11 mouse cellular contexts compared by ENCODE assay signal in genomic region chr11:4998352-4998751, GRCm38 (mm10). TPM values are rescaled to one million over a fixed set of nuclear protein-coding genes. Genes with fewer than 3 reads are reported as not detected.
DNase-seq lines count a peak whose midpoint lies in the region; ATAC-seq lines count a peak whose summit lies in the region.
"Had no signal": no experiment of that assay in that cellular context is flagged by ENCODE, and none has a peak within 500 bp of the region (broad histone marks: within the 10 kb centered on the region; RNA-seq: fewer than 3 reads in every experiment).

No protein-coding gene starts in this region.

- peaks cover 38% of the 10 kb centered on the region for H3K36me3 ChIP-seq in hindbrain, embryonic 10.5 days
- peaks cover 18% of the 10 kb centered on the region for H3K36me3 ChIP-seq in hindbrain, embryonic 14.5 days (replicated peaks; ENCODE audit: control insufficient read depth, insufficient read depth)
- H3K36me3 ChIP-seq in intestine, embryonic 16.5 days (ENCODE audit: control insufficient read depth, insufficient read depth, low read length), result no peaks in the 10 kb centered on the region
- H3K36me3 ChIP-seq in liver, embryonic 11.5 days (ENCODE audit: control insufficient read depth, insufficient read depth, low read length), result peaks cover 7% of the 10 kb centered on the region
- peaks cover 26% of the 10 kb centered on the region for H3K36me3 ChIP-seq in hindbrain, embryonic 12.5 days
- H3K36me3 ChIP-seq in midbrain, embryonic 15.5 days (replicated peaks), result peaks cover 8% of the 10 kb centered on the region; the same call in 1 of the 2 replicates

- no peaks in the 10 kb centered on the region for H3K27me3 ChIP-seq in hindbrain, embryonic 10.5 days (ENCODE audit: insufficient read depth, poor library complexity, severe bottlenecking)
- H3K27me3 ChIP-seq in hindbrain, embryonic 14.5 days (ENCODE audit: control insufficient read depth, insufficient read depth, low read length), result no peaks in the 10 kb centered on the region
- no peaks in the 10 kb centered on the region for H3K27me3 ChIP-seq in intestine, embryonic 16.5 days (replicated peaks; ENCODE audit: control insufficient read depth, insufficient read depth, low read length)
- no peaks in the 10 kb centered on the region for H3K27me3 ChIP-seq in liver, embryonic 11.5 days (replicated peaks; ENCODE audit: control insufficient read depth, insufficient read depth, low read length)
- H3K27me3 ChIP-seq in hindbrain, embryonic 12.5 days, result no peaks in the 10 kb centered on the region
- H3K27me3 ChIP-seq in midbrain, embryonic 15.5 days (replicated peaks), result no peaks in the 10 kb centered on the region
- H3K27me3 ChIP-seq: embryonic facial prominence, embryonic 13.5 days; hindbrain, embryonic 15.5 days; limb, embryonic 15.5 days had no signal

- peaks cover 12% of the 10 kb centered on the region for H3K4me1 ChIP-seq in hindbrain, embryonic 10.5 days (replicated peaks)
- no peaks in the 10 kb centered on the region for H3K4me1 ChIP-seq in hindbrain, embryonic 14.5 days (replicated peaks; ENCODE audit: control insufficient read depth, insufficient read depth, low read length)
- H3K4me1 ChIP-seq in intestine, embryonic 16.5 days (ENCODE audit: control insufficient read depth, insufficient read depth, low read length), result 0 out of 2 replicates have a peak, but pooled peaks cover 3% of the 10 kb centered on the region
- peaks cover 16% of the 10 kb centered on the region for H3K4me1 ChIP-seq in liver, embryonic 11.5 days (replicated peaks; ENCODE audit: control insufficient read depth, insufficient read depth, low read length)
- no peaks in the 10 kb centered on the region for H3K4me1 ChIP-seq in hindbrain, embryonic 12.5 days
- H3K4me1 ChIP-seq in midbrain, embryonic 15.5 days, result no peaks in the 10 kb centered on the region
- H3K4me1 ChIP-seq: hindbrain, embryonic 15.5 days; limb, embryonic 15.5 days had no signal

- DNase-seq in hindbrain, embryonic 10.5 days (ENCODE audit: low spot score), result peak; percentile 23
- DNase-seq in hindbrain, embryonic 14.5 days (ENCODE audit: low spot score), result no peak
- DNase-seq in liver, embryonic 11.5 days (ENCODE audit: low spot score), result no peak
- DNase-seq in retina, postnatal 1 day, result peak; percentile 41
- DNase-seq in ovary, postnatal 36 days (ENCODE audit: low spot score), result no peak

- H3K9me3 ChIP-seq in hindbrain, embryonic 10.5 days, result no peaks in the 10 kb centered on the region
- no peaks in the 10 kb centered on the region for H3K9me3 ChIP-seq in hindbrain, embryonic 14.5 days (ENCODE audit: control insufficient read depth, low read length)
- no peaks in the 10 kb centered on the region for H3K9me3 ChIP-seq in intestine, embryonic 16.5 days (ENCODE audit: control insufficient read depth, low read length)
- H3K9me3 ChIP-seq in liver, embryonic 11.5 days (ENCODE audit: control insufficient read depth, low read length), result no peaks in the 10 kb centered on the region
- H3K9me3 ChIP-seq in hindbrain, embryonic 12.5 days (replicated peaks), result no peaks in the 10 kb centered on the region
- no peaks in the 10 kb centered on the region for H3K9me3 ChIP-seq in midbrain, embryonic 15.5 days
- H3K9me3 ChIP-seq: embryonic facial prominence, embryonic 13.5 days; hindbrain, embryonic 15.5 days; limb, embryonic 15.5 days had no signal

- H3K4me3 ChIP-seq in hindbrain, embryonic 10.5 days, result no peak overlapping the region
- no peak overlapping the region for H3K4me3 ChIP-seq in hindbrain, embryonic 14.5 days (replicated peaks; ENCODE audit: low read length)
- H3K4me3 ChIP-seq in intestine, embryonic 16.5 days (ENCODE audit: low read length), result no peak overlapping the region
- no peak overlapping the region for H3K4me3 ChIP-seq in liver, embryonic 11.5 days (ENCODE audit: low read depth, low read length)
- H3K4me3 ChIP-seq in hindbrain, embryonic 12.5 days, result no peak overlapping the region
- no peak overlapping the region for H3K4me3 ChIP-seq in midbrain, embryonic 15.5 days
- H3K4me3 ChIP-seq: embryonic facial prominence, embryonic 13.5 days; hindbrain, embryonic 15.5 days; limb, embryonic 15.5 days had no signal

- ATAC-seq in hindbrain, embryonic 14.5 days (ENCODE audit: low FRiP score), result no peak
- ATAC-seq in intestine, embryonic 16.5 days, result peak; percentile 86
- ATAC-seq in liver, embryonic 11.5 days (replicated peaks; ENCODE audit: low FRiP score), result 0 out of 2 replicates have a peak, but pooled peaks have one; percentile 29
- no peak for ATAC-seq in hindbrain, embryonic 12.5 days (ENCODE audit: low FRiP score)
- no peak for ATAC-seq in midbrain, embryonic 15.5 days (replicated peaks)

- H3K4me2 ChIP-seq in hindbrain, embryonic 14.5 days (replicated peaks), result no peak overlapping the region
- no peak overlapping the region; the same call in 1 of the 2 replicates for H3K4me2 ChIP-seq in intestine, embryonic 16.5 days (ENCODE audit: low read depth, low read length)
- H3K4me2 ChIP-seq in liver, embryonic 11.5 days, result peak overlapping the region; percentile 32
- H3K4me2 ChIP-seq in hindbrain, embryonic 12.5 days (replicated peaks), result no peak overlapping the region
- H3K4me2 ChIP-seq in midbrain, embryonic 15.5 days, result no peak overlapping the region
- H3K4me2 ChIP-seq: embryonic facial prominence, embryonic 13.5 days; hindbrain, embryonic 15.5 days; limb, embryonic 15.5 days had no signal

- 29% methylated on average over 3 of the region's 3 CpGs for WGBS in hindbrain, embryonic 10.5 days
- WGBS in hindbrain, embryonic 14.5 days, result 29% methylated on average over 3 of the region's 3 CpGs
- WGBS in intestine, embryonic 16.5 days, result 23% methylated on average over 3 of the region's 3 CpGs
- WGBS in liver, embryonic 11.5 days, result 63% methylated on average over 3 of the region's 3 CpGs
- WGBS in hindbrain, embryonic 12.5 days, result 22% methylated on average over 3 of the region's 3 CpGs
- 38% methylated on average over 3 of the region's 3 CpGs for WGBS in midbrain, embryonic 15.5 days

- peak overlapping the region; percentile 62; the same call in 1 of the 2 replicates for H3K27ac ChIP-seq in hindbrain, embryonic 10.5 days
- H3K27ac ChIP-seq in hindbrain, embryonic 14.5 days, result no peak overlapping the region
- H3K27ac ChIP-seq in intestine, embryonic 16.5 days (ENCODE audit: low read length), result peak overlapping the region; percentile 89
- peak overlapping the region; percentile 45 for H3K27ac ChIP-seq in liver, embryonic 11.5 days (ENCODE audit: low read depth, low read length)
- no peak overlapping the region for H3K27ac ChIP-seq in hindbrain, embryonic 12.5 days
- no peak overlapping the region for H3K27ac ChIP-seq in midbrain, embryonic 15.5 days
- H3K27ac ChIP-seq: embryonic facial prominence, embryonic 13.5 days; hindbrain, embryonic 15.5 days; limb, embryonic 15.5 days had no signal

- H3K9ac ChIP-seq in hindbrain, embryonic 14.5 days, result no peak overlapping the region
- H3K9ac ChIP-seq in intestine, embryonic 16.5 days (ENCODE audit: low read depth, low read length), result peak overlapping the region; percentile 50; the same call in 1 of the 2 replicates
- peak overlapping the region; percentile 16; the same call in 1 of the 2 replicates for H3K9ac ChIP-seq in liver, embryonic 11.5 days (ENCODE audit: low read depth, low read length)
- H3K9ac ChIP-seq in hindbrain, embryonic 12.5 days, result no peak overlapping the region
- H3K9ac ChIP-seq in midbrain, embryonic 15.5 days, result no peak overlapping the region
- H3K9ac ChIP-seq: embryonic facial prominence, embryonic 13.5 days; hindbrain, embryonic 15.5 days; limb, embryonic 15.5 days had no signal

RNA-seq across cellular contexts. Expression of gene Ap1b1, which starts 11.7 kb away (rescaled TPM):
- polyA plus RNA-seq in hindbrain, embryonic 10.5 days (2016; fragmentation: Nextera tagmentation; extraction: Ambion mirVana), result 62.6 and 70.3 TPM in 2 replicates
- 91.7 and 99.9 TPM in 2 replicates for polyA plus RNA-seq in hindbrain, embryonic 14.5 days (2014; fragmentation: Nextera tagmentation; extraction: Ambion mirVana)
- 81.2 and 85.4 TPM in 2 replicates for polyA plus RNA-seq in intestine, embryonic 16.5 days (2015; fragmentation: Nextera tagmentation; extraction: Ambion mirVana)
- polyA plus RNA-seq in liver, embryonic 11.5 days (2014; fragmentation: Nextera tagmentation; extraction: Ambion mirVana), result 126 and 139 TPM in 2 replicates
- 76.4 and 83.3 TPM in 2 replicates for polyA plus RNA-seq in hindbrain, embryonic 12.5 days (2016; fragmentation: Nextera tagmentation; extraction: Ambion mirVana)
- 110 and 113 TPM in 2 replicates for polyA plus RNA-seq in midbrain, embryonic 15.5 days (2015; fragmentation: Nextera tagmentation; extraction: Ambion mirVana)

RNA-seq across cellular contexts. Expression of gene Nefh, which starts 50.5 kb away (rescaled TPM):
- polyA plus RNA-seq in hindbrain, embryonic 10.5 days (2016; fragmentation: Nextera tagmentation; extraction: Ambion mirVana), result 0.29 and 0.44 TPM in 2 replicates
- 11.8 and 17.9 TPM in 2 replicates for polyA plus RNA-seq in hindbrain, embryonic 14.5 days (2014; fragmentation: Nextera tagmentation; extraction: Ambion mirVana)
- 0.55 and 0.61 TPM in 2 replicates for polyA plus RNA-seq in intestine, embryonic 16.5 days (2015; fragmentation: Nextera tagmentation; extraction: Ambion mirVana)
- polyA plus RNA-seq in liver, embryonic 11.5 days (2014; fragmentation: Nextera tagmentation; extraction: Ambion mirVana), result 0.90 and 1.1 TPM in 2 replicates
- 1.4 and 1.5 TPM in 2 replicates for polyA plus RNA-seq in hindbrain, embryonic 12.5 days (2016; fragmentation: Nextera tagmentation; extraction: Ambion mirVana)
- 3.6 and 3.9 TPM in 2 replicates for polyA plus RNA-seq in midbrain, embryonic 15.5 days (2015; fragmentation: Nextera tagmentation; extraction: Ambion mirVana)

RNA-seq across cellular contexts. Expression of gene Rasl10a, which starts 59.6 kb away (rescaled TPM):
- 0.44 and 0.84 TPM in 2 replicates for polyA plus RNA-seq in hindbrain, embryonic 10.5 days (2016; fragmentation: Nextera tagmentation; extraction: Ambion mirVana)
- polyA plus RNA-seq in hindbrain, embryonic 14.5 days (2014; fragmentation: Nextera tagmentation; extraction: Ambion mirVana), result 1.0 and 1.8 TPM in 2 replicates
- polyA plus RNA-seq in intestine, embryonic 16.5 days (2015; fragmentation: Nextera tagmentation; extraction: Ambion mirVana), result 0.69 and 0.71 TPM in 2 replicates
- polyA plus RNA-seq in liver, embryonic 11.5 days (2014; fragmentation: Nextera tagmentation; extraction: Ambion mirVana), result 0.75 and 1.3 TPM in 2 replicates
- 0.96 and 1.6 TPM in 2 replicates for polyA plus RNA-seq in hindbrain, embryonic 12.5 days (2016; fragmentation: Nextera tagmentation; extraction: Ambion mirVana)
- 0.77 and 1.3 TPM in 2 replicates for polyA plus RNA-seq in midbrain, embryonic 15.5 days (2015; fragmentation: Nextera tagmentation; extraction: Ambion mirVana)

Comparison
In these comparisons a context has a peak if more than half of its experiments do, and no peak if none do; other contexts are left out.
1. DNase-seq: peak in hindbrain, embryonic 10.5 days (single experiment) and retina, postnatal 1 day (single experiment); none in hindbrain, embryonic 14.5 days (single experiment), liver, embryonic 11.5 days (single experiment) and ovary, postnatal 36 days (single experiment).
2. H3K27ac ChIP-seq: peak in hindbrain, embryonic 10.5 days (single experiment), intestine, embryonic 16.5 days (single experiment) and liver, embryonic 11.5 days (single experiment); none in hindbrain, embryonic 14.5 days (single experiment), hindbrain, embryonic 12.5 days (single experiment) and midbrain, embryonic 15.5 days (single experiment).
3. ATAC-seq: peak in intestine, embryonic 16.5 days (single experiment) and liver, embryonic 11.5 days (single experiment); none in hindbrain, embryonic 14.5 days (single experiment), hindbrain, embryonic 12.5 days (single experiment) and midbrain, embryonic 15.5 days (single experiment).
4. H3K9ac ChIP-seq: peak in intestine, embryonic 16.5 days (single experiment) and liver, embryonic 11.5 days (single experiment); none in hindbrain, embryonic 14.5 days (single experiment), hindbrain, embryonic 12.5 days (single experiment) and midbrain, embryonic 15.5 days (single experiment).